Mouse (Mus musculus) mature B cell (primary cell): ENCODE measurements around the gene Ufc1.
"Not testable (repeated sequence)": the region's sequence is repeated elsewhere in the genome, so short reads cannot be mapped to it uniquely, and the experiment has no call there.

Experiments used
- in situ Hi-C: fragments of 300-500 bp; cut with MboI; formaldehyde crosslinking; loops from 2 replicates; pipeline ENCODE4 v1.14.3; 2019

The Ufc1 gene

GRCm38 (mm10) chr1:171294298-171295062, at the start of gene Ufc1:
Gene Ufc1 (minus strand): TSS chr1:171295024.
- in situ Hi-C loops = no loop called here

- in situ Hi-C loops = no loop called here
Observed at GRCm38 (mm10) chr1:171343922-171344677, 49.3 kb upstream of the Ufc1 start.

GRCm38 (mm10) chr1:171342262-171343207, 47.7 kb upstream of the Ufc1 start:
- in situ Hi-C loops = no loop called here

GRCm38 (mm10) chr1:171330216-171330560, 35.4 kb upstream of the Ufc1 start:
- in situ Hi-C loops = no loop called here

GRCm38 (mm10) chr1:171329433-171330215, 34.8 kb upstream of the Ufc1 start:
- in situ Hi-C loops = no loop called here

- in situ Hi-C loops = no loop called here
Observed at GRCm38 (mm10) chr1:171328839-171329432, 34.1 kb upstream of the Ufc1 start, which contains the start of gene Dedd. Gene Dedd (plus strand): TSS chr1:171329145.

- in situ Hi-C loops = no loop called here
Observed at GRCm38 (mm10) chr1:171328244-171328643, 33.4 kb upstream of the Ufc1 start.

- in situ Hi-C loops = not testable (repeated sequence)
Observed at GRCm38 (mm10) chr1:171326588-171326987, 31.8 kb upstream of the Ufc1 start.

GRCm38 (mm10) chr1:171325571-171325970, 30.7 kb upstream of the Ufc1 start:
- in situ Hi-C loops = no loop called here

GRCm38 (mm10) chr1:171322012-171322411, 27.2 kb upstream of the Ufc1 start:
- in situ Hi-C loops = no loop called here

GRCm38 (mm10) chr1:171321415-171321814, 26.6 kb upstream of the Ufc1 start:
- in situ Hi-C loops = no loop called here

GRCm38 (mm10) chr1:171320151-171320550, 25.3 kb upstream of the Ufc1 start:
- in situ Hi-C loops = no loop called here

GRCm38 (mm10) chr1:171319748-171320147, 24.9 kb upstream of the Ufc1 start:
- in situ Hi-C loops = no loop called here

GRCm38 (mm10) chr1:171309321-171309720, 14.5 kb upstream of the Ufc1 start:
- in situ Hi-C loops = no loop called here

GRCm38 (mm10) chr1:171306157-171306556, 11.3 kb upstream of the Ufc1 start:
- in situ Hi-C loops = not testable (repeated sequence)

GRCm38 (mm10) chr1:171298226-171298625, 3.4 kb upstream of the Ufc1 start:
- in situ Hi-C loops = no loop called here

GRCm38 (mm10) chr1:171295063-171295402, 209 bp upstream of the Ufc1 start:
- in situ Hi-C loops = no loop called here

- in situ Hi-C loops = no loop called here
Observed at GRCm38 (mm10) chr1:171293906-171294297, 922 bp downstream of the Ufc1 start.

- in situ Hi-C loops = no loop called here
Observed at GRCm38 (mm10) chr1:171293351-171293750, 1.5 kb downstream of the Ufc1 start.

GRCm38 (mm10) chr1:171288328-171288727, 6.5 kb downstream of the Ufc1 start:
- in situ Hi-C loops = no loop called here
